Mouse (Mus musculus) C2C12 (cell line): ENCODE data around the gene Tmem247.

Source experiments
- CTCF ChIP-seq: IDR thresholded peaks from one replicate; pipeline ENCODE4 v1.5.1; 2011; ENCODE audit not compliant: control insufficient read depth, insufficient read depth, insufficient read length
- MYOD1 ChIP-seq: IDR thresholded peaks from one replicate; pipeline ENCODE4 v1.6.1; 2011; ENCODE audit warnings: low read depth; ENCODE audit not compliant: control insufficient read depth, insufficient read length
- USF1 ChIP-seq: IDR thresholded peaks from one replicate; pipeline ENCODE4 v1.6.1; 2011; ENCODE audit warnings: low read depth, mild to moderate bottlenecking, control low read depth, moderate library complexity

DNA sequence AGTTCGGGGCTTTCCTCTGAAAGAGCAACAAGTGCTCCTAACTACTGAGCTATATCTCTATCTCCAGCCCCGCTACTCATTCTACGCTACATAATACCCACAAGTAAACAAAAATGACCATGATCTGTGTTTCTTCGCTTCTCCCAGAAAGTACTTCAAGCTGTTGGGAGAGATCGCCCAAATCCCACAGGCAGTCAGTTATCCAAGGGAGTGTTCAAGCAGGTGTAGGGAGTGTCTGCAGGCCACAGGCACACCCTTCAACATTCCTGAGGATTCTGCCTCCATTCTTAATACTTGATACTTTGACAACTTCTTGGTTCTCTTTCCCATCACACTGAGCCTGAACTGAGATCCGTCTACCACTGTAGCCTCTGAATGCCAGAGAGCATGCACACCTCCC is 26.0 kb downstream of the Tmem247 start:
- no peak for TF ChIP-seq USF1
- TF ChIP-seq CTCF, result no peak
- no peak for TF ChIP-seq MYOD1
